10 mouse cellular contexts compared by ENCODE assay signal in the genomic region with DNA sequence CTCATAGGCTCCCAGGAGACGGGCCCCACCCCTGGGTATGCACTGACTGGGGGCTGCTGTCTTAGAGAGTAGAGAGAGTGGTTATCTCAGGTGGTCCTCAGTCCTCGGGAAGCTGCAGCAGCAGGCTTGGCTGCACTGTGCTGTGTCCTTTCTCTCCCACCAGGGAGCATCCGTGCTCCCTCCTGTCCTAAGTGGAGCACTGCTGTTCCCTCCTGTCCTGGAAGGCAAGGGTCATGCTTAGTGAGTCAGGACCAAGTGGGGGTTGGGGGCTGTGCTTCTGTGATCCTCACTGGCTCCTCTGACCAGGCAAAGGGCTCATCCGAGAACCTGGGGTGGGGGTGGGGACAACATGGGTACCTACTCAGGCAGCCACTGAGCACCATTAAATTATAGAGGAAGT. TPM values are rescaled to one million over a fixed set of nuclear protein-coding genes. Genes with fewer than 3 reads are reported as not detected.
DNase-seq lines count a peak whose midpoint lies in the region; ATAC-seq lines count a peak whose summit lies in the region.
"Had no signal": no experiment of that assay in that cellular context is flagged by ENCODE, and none has a peak within 500 bp of the region (broad histone marks: within the 10 kb centered on the region; RNA-seq: fewer than 3 reads in every experiment).

No protein-coding gene starts in this region.

- H3K4me1 ChIP-seq in embryonic facial prominence, embryonic 13.5 days = 0 out of 2 replicates have a peak, but pooled peaks cover 2% of the 10 kb centered on the region
- H3K4me1 ChIP-seq in embryonic facial prominence, embryonic 10.5 days = peaks cover 17% of the 10 kb centered on the region
- peaks cover 96% of the 10 kb centered on the region for H3K4me1 ChIP-seq in megakaryocyte, embryonic 14.5 days

- ATAC-seq in embryonic facial prominence, embryonic 13.5 days (ENCODE audit: insufficient number of reproducible peaks, insufficient read depth, low FRiP score, low TSS enrichment, low read depth) = no peak
- ATAC-seq in megakaryocyte, adult 5-6 weeks (ENCODE audit: poor library complexity, severe bottlenecking) = no peak
- ATAC-seq in megakaryocyte-erythroid progenitor cell, adult 5-6 weeks (replicated peaks; ENCODE audit: low FRiP score, low TSS enrichment, poor library complexity, severe bottlenecking) = 0 out of 2 replicates have a peak, but pooled peaks have one; percentile 15
- ATAC-seq: midbrain, embryonic 16.5 days had no signal

- H3K4me2 ChIP-seq in embryonic facial prominence, embryonic 13.5 days = no peak overlapping the region
- H3K4me2 ChIP-seq: limb, embryonic 15.5 days had no signal

- peaks cover 16% of the 10 kb centered on the region for H3K36me3 ChIP-seq in embryonic facial prominence, embryonic 13.5 days
- peaks cover 27% of the 10 kb centered on the region for H3K36me3 ChIP-seq in embryonic facial prominence, embryonic 10.5 days (replicated peaks)
- H3K36me3 ChIP-seq in megakaryocyte, embryonic 14.5 days (replicated peaks; ENCODE audit: low read length) = peaks cover 86% of the 10 kb centered on the region

- WGBS in embryonic facial prominence, embryonic 13.5 days = 55% methylated on average over 4 of the region's 4 CpGs
- 55% methylated on average over 4 of the region's 4 CpGs for WGBS in embryonic facial prominence, embryonic 10.5 days

- H3K27me3 ChIP-seq in embryonic facial prominence, embryonic 13.5 days = no peaks in the 10 kb centered on the region
- no peaks in the 10 kb centered on the region for H3K27me3 ChIP-seq in embryonic facial prominence, embryonic 10.5 days (replicated peaks; ENCODE audit: low read depth, poor library complexity, severe bottlenecking)
- H3K27me3 ChIP-seq in megakaryocyte, embryonic 14.5 days (replicated peaks) = no peaks in the 10 kb centered on the region
- H3K27me3 ChIP-seq: limb, embryonic 15.5 days had no signal

- no peaks in the 10 kb centered on the region for H3K9me3 ChIP-seq in embryonic facial prominence, embryonic 13.5 days
- no peaks in the 10 kb centered on the region for H3K9me3 ChIP-seq in embryonic facial prominence, embryonic 10.5 days
- no peaks in the 10 kb centered on the region for H3K9me3 ChIP-seq in megakaryocyte, embryonic 14.5 days
- H3K9me3 ChIP-seq: limb, embryonic 15.5 days had no signal

- DNase-seq in embryonic facial prominence, embryonic 10.5 days (ENCODE audit: low spot score) = no peak
- DNase-seq in kidney, postnatal 10 days = peak; percentile 49
- no peak for DNase-seq in layer of hippocampus, adult 18-20 months (ENCODE audit: low spot score in 2 of 2)
- no peak for DNase-seq in layer of hippocampus, adult 8-10 months (ENCODE audit: low spot score in 2 of 2)

- 0 out of 2 replicates have a peak overlapping the region, but pooled peaks have one; percentile 27 for H3K9ac ChIP-seq in embryonic facial prominence, embryonic 13.5 days
- H3K9ac ChIP-seq: limb, embryonic 15.5 days had no signal

- H3K27ac ChIP-seq in embryonic facial prominence, embryonic 13.5 days = no peak overlapping the region
- no peak overlapping the region for H3K27ac ChIP-seq in embryonic facial prominence, embryonic 10.5 days (replicated peaks)
- H3K27ac ChIP-seq: limb, embryonic 15.5 days had no signal

- H3K4me3 ChIP-seq in embryonic facial prominence, embryonic 13.5 days = no peak overlapping the region
- H3K4me3 ChIP-seq in embryonic facial prominence, embryonic 10.5 days = no peak overlapping the region
- peak overlapping the region; percentile 39 for H3K4me3 ChIP-seq in megakaryocyte, embryonic 14.5 days (replicated peaks)
- H3K4me3 ChIP-seq: limb, embryonic 15.5 days had no signal

RNA-seq across cellular contexts. Expression of a gene that starts 16.2 kb away (rescaled TPM):
- 15.8 and 16.1 TPM in 2 replicates for polyA plus RNA-seq in embryonic facial prominence, embryonic 13.5 days (2015; fragmentation: Nextera tagmentation; extraction: Ambion mirVana)
- polyA plus RNA-seq in embryonic facial prominence, embryonic 10.5 days (2016; fragmentation: Nextera tagmentation; extraction: Ambion mirVana) = 16.2 and 18.2 TPM in 2 replicates
- polyA plus RNA-seq in megakaryocyte, embryonic 14.5 days (2012; ENCODE audit: insufficient read depth, low replicate concordance) = 151 and 347 TPM in 2 replicates
- total RNA-seq in megakaryocyte, adult 5-6 weeks (2015) = 32.4 and 33.0 TPM in 2 replicates
- total RNA-seq in megakaryocyte, adult 5-6 weeks (2017) = 41.9 and 46.7 TPM in 2 replicates
- total RNA-seq in megakaryocyte-erythroid progenitor cell, adult 5-6 weeks (2014; fragmentation: Nextera tagmentation) = 34.4 and 39.7 TPM in 2 replicates
- 12.1 and 12.9 TPM in 2 replicates for total RNA-seq in megakaryocyte-erythroid progenitor cell, adult 5-6 weeks (2017)
- total RNA-seq in layer of hippocampus, adult 18-20 months (2021) = 10 to 100 TPM; 16.3 to 16.9 TPM
- total RNA-seq in layer of hippocampus, adult 8-10 months (2022) = 10 to 100 TPM; 19.9 to 52.8 (median 29.8) TPM

RNA-seq across cellular contexts. Expression of a gene that starts 26.5 kb away (rescaled TPM):
- 18.5 and 19.0 TPM in 2 replicates for polyA plus RNA-seq in embryonic facial prominence, embryonic 13.5 days (2015; fragmentation: Nextera tagmentation; extraction: Ambion mirVana)
- polyA plus RNA-seq in embryonic facial prominence, embryonic 10.5 days (2016; fragmentation: Nextera tagmentation; extraction: Ambion mirVana) = 16.1 and 17.5 TPM in 2 replicates
- polyA plus RNA-seq in megakaryocyte, embryonic 14.5 days (2012; ENCODE audit: insufficient read depth, low replicate concordance) = 153 and 200 TPM in 2 replicates
- 58.0 and 60.7 TPM in 2 replicates for total RNA-seq in megakaryocyte, adult 5-6 weeks (2015)
- 142 and 146 TPM in 2 replicates for total RNA-seq in megakaryocyte, adult 5-6 weeks (2017)
- 152 and 213 TPM in 2 replicates for total RNA-seq in megakaryocyte-erythroid progenitor cell, adult 5-6 weeks (2014; fragmentation: Nextera tagmentation)
- total RNA-seq in megakaryocyte-erythroid progenitor cell, adult 5-6 weeks (2017) = 116 and 174 TPM in 2 replicates
- 100 to 1,000 TPM; 101 to 102 TPM for total RNA-seq in layer of hippocampus, adult 18-20 months (2021)
- 100 to 1,000 TPM in 1 of 4 experiments, 10 to 100 TPM in 3; 94.2 to 111 (median 96.5) TPM for total RNA-seq in layer of hippocampus, adult 8-10 months (2022)

RNA-seq across cellular contexts. Expression of a gene that starts 42.2 kb away (rescaled TPM):
- polyA plus RNA-seq in embryonic facial prominence, embryonic 13.5 days (2015; fragmentation: Nextera tagmentation; extraction: Ambion mirVana) = 445 and 488 TPM in 2 replicates
- 618 and 672 TPM in 2 replicates for polyA plus RNA-seq in embryonic facial prominence, embryonic 10.5 days (2016; fragmentation: Nextera tagmentation; extraction: Ambion mirVana)
- polyA plus RNA-seq in megakaryocyte, embryonic 14.5 days (2012; ENCODE audit: insufficient read depth, low replicate concordance) = 3,942 and 9,172 TPM in 2 replicates
- 259 and 303 TPM in 2 replicates for total RNA-seq in megakaryocyte, adult 5-6 weeks (2015)
- 375 and 378 TPM in 2 replicates for total RNA-seq in megakaryocyte, adult 5-6 weeks (2017)
- total RNA-seq in megakaryocyte-erythroid progenitor cell, adult 5-6 weeks (2014; fragmentation: Nextera tagmentation) = 566 and 603 TPM in 2 replicates
- total RNA-seq in megakaryocyte-erythroid progenitor cell, adult 5-6 weeks (2017) = 483 and 498 TPM in 2 replicates
- total RNA-seq in layer of hippocampus, adult 18-20 months (2021) = 100 to 1,000 TPM; 509 to 545 TPM
- total RNA-seq in layer of hippocampus, adult 8-10 months (2022) = 100 to 1,000 TPM; 433 to 528 (median 468) TPM

RNA-seq across cellular contexts. Expression of a gene that starts 49.3 kb away (rescaled TPM):
- 491 and 513 TPM in 2 replicates for polyA plus RNA-seq in embryonic facial prominence, embryonic 13.5 days (2015; fragmentation: Nextera tagmentation; extraction: Ambion mirVana)
- polyA plus RNA-seq in embryonic facial prominence, embryonic 10.5 days (2016; fragmentation: Nextera tagmentation; extraction: Ambion mirVana) = 491 and 493 TPM in 2 replicates
- 1,192 and 1,533 TPM in 2 replicates for polyA plus RNA-seq in megakaryocyte, embryonic 14.5 days (2012; ENCODE audit: insufficient read depth, low replicate concordance)
- total RNA-seq in megakaryocyte, adult 5-6 weeks (2015) = 161 and 162 TPM in 2 replicates
- 31.0 and 34.7 TPM in 2 replicates for total RNA-seq in megakaryocyte, adult 5-6 weeks (2017)
- total RNA-seq in megakaryocyte-erythroid progenitor cell, adult 5-6 weeks (2014; fragmentation: Nextera tagmentation) = 282 and 325 TPM in 2 replicates
- 29.3 and 49.3 TPM in 2 replicates for total RNA-seq in megakaryocyte-erythroid progenitor cell, adult 5-6 weeks (2017)
- total RNA-seq in layer of hippocampus, adult 18-20 months (2021) = 100 to 1,000 TPM; 354 to 359 TPM
- total RNA-seq in layer of hippocampus, adult 8-10 months (2022) = 100 to 1,000 TPM; 315 to 328 (median 323) TPM

RNA-seq across cellular contexts. Expression of a gene that starts 49.6 kb away (rescaled TPM):
- polyA plus RNA-seq in embryonic facial prominence, embryonic 13.5 days (2015; fragmentation: Nextera tagmentation; extraction: Ambion mirVana) = 247 and 265 TPM in 2 replicates
- polyA plus RNA-seq in embryonic facial prominence, embryonic 10.5 days (2016; fragmentation: Nextera tagmentation; extraction: Ambion mirVana) = 312 and 316 TPM in 2 replicates
- polyA plus RNA-seq in megakaryocyte, embryonic 14.5 days (2012; ENCODE audit: insufficient read depth, low replicate concordance) = 147 and 260 TPM in 2 replicates
- 70.2 and 70.7 TPM in 2 replicates for total RNA-seq in megakaryocyte, adult 5-6 weeks (2015)
- total RNA-seq in megakaryocyte, adult 5-6 weeks (2017) = 58.4 and 69.2 TPM in 2 replicates
- 145 and 157 TPM in 2 replicates for total RNA-seq in megakaryocyte-erythroid progenitor cell, adult 5-6 weeks (2014; fragmentation: Nextera tagmentation)
- total RNA-seq in megakaryocyte-erythroid progenitor cell, adult 5-6 weeks (2017) = 142 and 150 TPM in 2 replicates
- 10 to 100 TPM; 88.2 to 93.9 TPM for total RNA-seq in layer of hippocampus, adult 18-20 months (2021)
- 10 to 100 TPM; 64.2 to 86.7 (median 75.4) TPM for total RNA-seq in layer of hippocampus, adult 8-10 months (2022)
